Mouse (Mus musculus) cerebellum, adult 18-20 months (tissue): Measurements from ENCODE around the gene Auts2.

ENCODE experiments used
- DNase-seq, 2 experiments: peaks; one replicate each; pipeline ENCODE4 v3.0.0; 2021

Auts2 gene

GRCm38 (mm10) chr5:131537831-131538310 is 1005.3 kb downstream of the Auts2 start:
- no peak for DNase-seq

DNA sequence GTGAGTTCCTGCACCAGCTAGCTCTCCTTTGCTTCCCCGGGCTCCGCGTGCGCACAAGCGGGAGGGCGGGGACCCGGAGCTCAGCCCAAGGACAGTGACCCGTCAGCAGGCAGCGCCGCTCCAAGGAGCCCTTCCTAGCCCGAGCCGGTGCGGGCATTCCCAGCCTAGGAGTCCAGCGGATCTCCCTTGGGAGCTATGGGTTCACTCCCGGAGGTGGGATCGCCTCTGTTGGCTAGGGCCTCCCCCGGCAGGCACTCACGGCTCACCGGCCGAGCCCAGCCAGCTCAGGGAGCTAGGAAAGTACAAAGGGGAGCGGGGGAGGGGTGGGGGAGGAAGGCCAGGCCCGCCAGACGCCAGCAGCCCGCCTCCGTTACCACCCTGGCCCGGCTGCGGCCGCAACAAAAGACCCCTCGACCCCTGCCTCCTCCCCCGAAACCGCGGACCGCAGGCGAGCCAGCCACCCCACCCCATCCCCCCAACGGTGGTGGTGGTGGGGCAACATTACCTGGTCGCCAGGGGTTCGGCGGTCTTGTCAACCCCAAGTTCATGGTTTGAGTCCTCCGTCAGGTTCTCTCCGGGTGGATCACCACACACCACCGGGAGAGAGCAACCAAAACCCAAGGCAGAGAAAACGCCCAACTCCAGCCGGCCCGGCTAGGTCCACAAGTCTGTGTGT is 1005.9 kb downstream of the Auts2 start:
- DNase-seq: peak; percentile 37 to 43

DNA sequence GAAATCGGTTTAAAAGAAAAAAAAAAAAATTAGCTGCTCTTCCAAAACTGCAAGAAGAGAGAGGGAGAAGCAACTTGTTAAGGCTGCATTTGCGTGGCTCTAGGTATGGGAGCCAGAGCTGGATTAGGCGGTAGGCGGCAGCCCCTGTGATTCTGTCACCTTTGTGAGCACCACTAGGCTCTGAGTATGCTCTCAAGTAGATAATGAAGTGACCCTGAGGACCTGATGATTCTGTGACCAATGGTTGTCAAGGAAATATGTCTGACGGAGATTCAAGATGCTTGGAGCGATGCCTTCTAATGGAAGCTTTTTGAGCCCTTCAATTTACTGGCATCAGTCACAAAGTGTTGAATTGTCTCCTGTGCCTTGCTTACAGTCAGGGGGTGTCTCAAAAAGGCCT is 1007.4 kb downstream of the Auts2 start:
- no peak for DNase-seq

DNA sequence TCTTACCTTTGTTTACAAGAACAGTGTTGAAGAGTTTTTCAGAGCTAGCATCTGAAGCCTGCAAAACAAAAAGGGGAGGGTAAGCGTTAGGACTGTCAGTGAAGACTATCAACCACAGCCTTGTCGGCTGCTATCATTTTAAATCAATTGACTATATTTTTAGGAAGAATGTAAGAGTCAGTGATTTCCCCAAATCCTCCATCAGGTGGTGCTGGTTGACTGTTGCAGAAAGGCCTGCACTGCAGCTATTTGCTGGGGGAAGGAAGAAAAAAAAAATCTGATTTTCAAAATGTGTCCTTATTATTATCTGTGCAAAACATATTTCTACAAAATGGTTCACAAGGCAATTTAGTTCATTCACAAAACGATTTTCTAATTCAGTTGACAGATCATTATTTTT is 1009.3 kb downstream of the Auts2 start:
- peak; percentile 65 to 68 for DNase-seq

- DNase-seq: no peak
These were observed 1011.2 kb downstream of the Auts2 start for GRCm38 (mm10) chr5:131531744-131532552.

GRCm38 (mm10) chr5:131530828-131531227 is 1012.3 kb downstream of the Auts2 start:
- DNase-seq: peak; percentile 27 to 47

GRCm38 (mm10) chr5:131526666-131527065 is 1016.5 kb downstream of the Auts2 start:
- no peak for DNase-seq

GRCm38 (mm10) chr5:131524900-131525465 is 1018.2 kb downstream of the Auts2 start:
- DNase-seq: no peak

- no peak for DNase-seq
These were observed 1023.6 kb downstream of the Auts2 start for GRCm38 (mm10) chr5:131519560-131519959.

DNA sequence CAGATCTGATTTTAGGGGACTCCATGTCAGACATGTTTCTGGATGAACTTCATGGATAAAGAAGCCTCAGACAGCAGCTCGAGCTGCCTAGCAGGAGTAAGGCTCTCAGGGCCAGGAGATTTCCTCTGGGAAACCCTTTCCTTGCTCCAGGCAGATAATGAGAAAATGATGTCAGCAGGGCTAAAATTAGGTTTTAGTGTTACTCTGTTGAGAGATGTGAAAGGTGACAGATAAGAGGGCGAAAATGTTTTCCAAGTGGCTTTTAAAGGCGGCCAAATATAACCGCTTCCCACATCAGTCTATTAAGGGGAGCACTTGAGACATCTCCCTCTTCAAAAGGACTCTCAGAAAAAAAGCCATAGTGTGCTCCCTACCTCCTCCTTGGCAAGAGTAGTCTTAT is 1025.5 kb downstream of the Auts2 start:
- DNase-seq: no peak

DNA sequence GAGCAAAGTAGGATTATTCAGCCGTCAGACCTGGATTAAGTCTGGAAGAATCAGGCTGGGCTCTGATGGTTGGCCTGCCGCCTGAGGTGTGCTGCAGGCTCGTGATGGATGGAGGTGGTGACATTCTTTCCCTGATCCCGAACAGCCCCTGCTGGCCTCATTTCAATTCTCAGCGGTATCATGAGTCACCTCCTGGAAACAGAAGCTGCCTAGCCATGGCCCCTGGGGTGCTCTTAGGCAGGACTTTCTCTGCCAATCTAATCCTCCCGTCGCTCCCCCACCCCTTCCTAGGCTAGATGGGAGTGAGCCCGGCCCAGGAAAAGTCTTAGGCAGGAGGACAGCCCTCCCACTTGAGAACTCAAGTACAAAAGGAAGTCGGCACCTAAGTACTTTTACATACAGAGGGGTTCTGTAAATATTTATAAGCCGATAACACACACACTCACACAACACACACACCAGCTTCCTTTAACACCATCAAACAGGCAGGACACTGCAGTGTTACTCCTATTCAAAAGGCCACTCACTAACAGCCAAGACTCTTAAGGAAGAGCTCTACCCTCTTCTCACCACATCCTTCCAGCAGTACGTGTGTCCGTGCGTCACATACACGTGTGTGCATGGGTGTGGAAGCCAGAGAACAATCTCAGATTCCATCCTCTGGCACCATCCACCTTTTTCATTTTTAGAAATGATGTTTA is 1027.3 kb downstream of the Auts2 start:
- DNase-seq: peak; percentile 79 to 85

DNA sequence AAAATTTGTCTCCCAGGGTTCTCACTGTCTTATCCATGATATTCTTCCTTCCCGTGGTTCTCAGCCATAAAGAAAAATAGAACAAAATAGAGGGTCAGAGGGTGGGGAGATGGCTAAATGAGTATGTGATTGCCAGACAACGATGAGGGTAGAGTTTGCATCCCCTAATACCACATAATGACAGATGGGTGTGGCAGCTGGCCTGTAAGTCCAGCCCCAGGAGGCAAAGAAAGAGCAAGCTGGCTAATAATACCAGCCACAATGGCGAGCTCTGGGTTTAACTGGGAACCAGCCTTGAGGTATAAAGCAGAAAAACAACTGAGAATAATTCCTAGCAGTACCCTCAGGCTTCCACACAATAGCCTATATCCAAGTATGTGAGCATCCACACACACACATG is 1029.4 kb downstream of the Auts2 start:
- no peak for DNase-seq

DNA sequence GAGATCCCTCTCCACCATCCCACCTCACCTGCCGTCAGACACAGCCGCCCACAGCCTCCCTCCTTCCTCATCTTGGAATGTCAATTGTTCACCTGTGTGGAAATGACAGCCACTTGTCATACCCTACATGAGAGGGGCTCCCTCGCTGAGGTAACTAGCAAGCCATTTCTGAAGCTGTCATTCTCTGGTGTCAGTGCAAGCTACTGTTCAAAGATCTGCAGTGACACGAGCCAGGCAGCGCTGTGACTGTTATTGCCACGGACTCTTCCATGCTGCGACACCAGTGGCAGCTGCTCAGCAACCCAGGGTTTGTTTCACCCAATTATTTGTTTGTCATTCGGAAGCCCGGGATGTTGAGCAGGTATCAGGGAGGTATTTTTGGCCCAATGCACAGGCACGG is 1030.5 kb downstream of the Auts2 start:
- DNase-seq: no peak

- no peak for DNase-seq
These were observed 1032.5 kb downstream of the Auts2 start for GRCm38 (mm10) chr5:131510659-131511058.

DNA sequence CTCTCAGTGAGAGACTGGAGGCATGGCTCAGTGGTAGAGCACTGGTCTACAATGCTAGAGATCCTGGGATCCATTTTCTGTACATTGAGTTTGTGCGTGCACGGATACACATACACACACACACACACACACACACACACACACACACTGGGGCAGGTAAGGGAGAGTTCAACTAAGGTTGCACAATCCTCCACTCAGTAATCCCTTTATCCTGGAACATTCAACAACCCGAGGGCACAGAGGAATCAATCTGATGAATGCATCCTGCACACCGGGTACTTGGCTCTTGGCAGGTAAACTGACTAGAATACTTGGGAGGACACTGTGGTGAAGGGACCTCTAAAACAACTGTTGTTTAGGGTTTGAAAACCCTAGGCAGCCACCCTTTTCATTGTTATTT is 1033.8 kb downstream of the Auts2 start:
- no peak for DNase-seq

DNA sequence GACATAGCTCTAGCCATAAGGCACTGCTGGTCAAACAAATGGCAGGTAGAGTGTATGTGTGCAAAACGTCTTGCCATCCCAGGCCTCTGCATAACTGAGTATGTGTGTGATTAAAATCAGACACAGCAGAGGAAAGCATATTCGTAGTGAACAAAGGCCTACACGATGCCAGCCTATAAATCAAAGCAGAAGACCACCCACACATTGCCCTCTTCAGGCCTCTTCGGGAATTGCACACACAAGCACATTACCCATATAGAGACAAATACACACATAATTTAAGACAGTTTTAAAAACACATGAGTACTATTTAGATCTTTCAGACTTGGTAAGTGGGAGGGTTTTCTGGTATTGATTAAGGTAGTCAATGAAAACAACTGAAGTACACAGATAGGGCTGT is 1044.3 kb downstream of the Auts2 start:
- DNase-seq: no peak

DNA sequence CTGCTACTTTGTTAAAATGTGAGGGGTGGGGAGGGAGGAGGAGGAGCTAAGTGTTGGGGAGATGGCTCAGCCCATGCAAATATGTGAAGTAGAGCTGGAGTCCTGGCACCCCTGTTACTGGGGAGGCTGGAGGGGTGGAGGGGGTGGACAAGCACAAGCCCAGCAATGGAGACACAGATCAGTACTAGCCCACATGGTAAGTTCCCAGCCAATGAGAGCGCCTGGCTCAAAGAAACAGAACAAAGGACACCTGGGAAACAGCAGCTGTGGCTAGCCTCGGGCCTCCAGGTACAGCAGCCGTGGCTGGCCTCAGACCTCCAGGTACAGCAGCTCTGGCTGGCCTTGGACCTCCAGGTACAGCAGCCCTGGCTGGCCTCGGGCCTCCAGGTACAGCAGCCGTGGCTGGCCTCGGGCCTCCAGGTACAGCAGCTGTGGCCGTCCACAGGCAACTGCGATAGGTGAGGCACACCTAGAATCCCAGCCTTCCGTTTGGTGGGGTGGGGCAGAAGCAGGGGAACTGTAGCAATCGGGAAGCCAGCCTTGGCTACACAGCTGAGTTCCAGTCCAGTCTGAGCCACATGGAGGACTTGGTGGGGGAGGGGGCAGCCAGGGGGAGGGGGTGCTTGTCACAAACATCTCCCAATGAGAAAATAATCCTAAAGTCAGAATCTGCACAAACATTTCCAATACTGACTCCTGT is 1046.5 kb downstream of the Auts2 start:
- no peak for DNase-seq

- no peak for DNase-seq
These were observed 1048.6 kb downstream of the Auts2 start for GRCm38 (mm10) chr5:131494564-131494963.

- no peak for DNase-seq
These were observed 1050.6 kb downstream of the Auts2 start for GRCm38 (mm10) chr5:131492535-131492934.

DNA sequence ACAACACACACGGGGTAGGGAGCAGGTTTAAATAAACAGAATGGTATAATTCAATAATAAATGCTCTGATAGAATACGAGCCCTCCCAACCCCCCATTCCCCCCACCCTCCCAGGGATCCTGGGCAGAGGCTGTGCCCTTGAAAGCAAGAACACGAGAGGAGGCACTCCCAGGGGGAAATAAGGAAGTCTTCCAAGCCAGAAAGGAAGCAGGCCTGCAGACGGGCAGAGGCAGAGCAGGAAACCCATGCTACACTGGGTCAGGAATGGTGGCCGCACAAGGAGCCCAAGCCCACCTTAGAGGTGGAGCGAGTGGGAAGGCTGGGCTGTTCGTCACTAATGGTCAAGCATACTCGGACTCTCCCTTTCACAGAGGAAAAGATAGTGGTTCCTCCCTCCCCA is 1051.3 kb downstream of the Auts2 start:
- no peak for DNase-seq

GRCm38 (mm10) chr5:131490811-131491210 is 1052.3 kb downstream of the Auts2 start:
- no peak for DNase-seq

- no peak for DNase-seq
These were observed 1053.3 kb downstream of the Auts2 start for GRCm38 (mm10) chr5:131489846-131490245.

- DNase-seq: no peak
These were observed 1056.6 kb downstream of the Auts2 start for GRCm38 (mm10) chr5:131486527-131486926.
